Mouse (Mus musculus) heart, embryonic 10.5 days (tissue): ENCODE measurements around the gene Gcsh. TPM values are rescaled to one million over a fixed set of nuclear protein-coding genes. Genes with fewer than 3 reads are reported as not detected.

ENCODE experiments used
- DNase-seq: peaks from one replicate; pipeline ENCODE4 v3.0.0-alpha.2; 2017; ENCODE audit warnings: low spot score
- H3K27ac ChIP-seq: fragments of 300-500 bp; sonication (generic); 2 replicates; pipeline ENCODE4 v1.5.1; 2016; ENCODE audit warnings: mild to moderate bottlenecking
- H3K27me3 ChIP-seq: fragments of 300-500 bp; sonication (generic); 2 replicates; pipeline ENCODE4 v1.6.1; 2016; ENCODE audit warnings: mild to moderate bottlenecking; ENCODE audit not compliant: poor library complexity, insufficient read depth, severe bottlenecking
- H3K36me3 ChIP-seq: fragments of 300-500 bp; sonication (generic); 2 replicates; pipeline ENCODE4 v1.6.1; 2016; ENCODE audit warnings: mild to moderate bottlenecking, moderate library complexity
- H3K4me1 ChIP-seq: fragments of 300-500 bp; sonication (generic); 2 replicates; pipeline ENCODE4 v1.6.1; 2016; ENCODE audit warnings: mild to moderate bottlenecking
- H3K4me3 ChIP-seq: fragments of 300-500 bp; sonication (generic); 2 replicates; pipeline ENCODE4 v1.5.1; 2016; ENCODE audit warnings: mild to moderate bottlenecking, moderate library complexity
- H3K9me3 ChIP-seq: fragments of 300-500 bp; sonication (generic); 2 replicates; pipeline ENCODE4 v1.6.1; 2016; ENCODE audit warnings: mild to moderate bottlenecking, moderate library complexity
- WGBS: fragments of 180-500 bp; shearing (Covaris S2); methylation state at CpG from one replicate; pipeline ENCODE4 v1.1.7; 2016; 5-methylcytosine and 5-hydroxymethylcytosine counted together
- polyA plus RNA-seq: library from polyadenylated mRNA; unstranded; fragments of >200 nt; fragmentation: Nextera tagmentation; extraction: Ambion mirVana; gene quantifications from 2 replicates; pipeline ENCODE4 v1.2.1, GENCODE M21; 2016

Gcsh gene
- polyA plus RNA-seq, 1 experiment from 2014 or later, result 140 TPM

GRCm38 (mm10) chr8:116935506-116935905, 57.8 kb downstream of the Gcsh start:
- 87% methylated on average over 6 of the region's 6 CpGs for WGBS
- Histone ChIP-seq H3K27me3 (no peaks in the 10 kb centered on the region), H3K27ac (no peak overlapping the region), H3K36me3 (peaks cover 91% of the 10 kb centered on the region), H3K9me3 (no peaks in the 10 kb centered on the region), H3K4me3 (no peak overlapping the region), H3K4me1 (no peaks in the 10 kb centered on the region)
- no peak for DNase-seq

- no peak overlapping the region for H3K4me3 ChIP-seq
- H3K9me3 ChIP-seq, result no peaks in the 10 kb centered on the region
- no peaks in the 10 kb centered on the region for H3K27me3 ChIP-seq
- H3K4me1 ChIP-seq, result no peaks in the 10 kb centered on the region
- H3K27ac ChIP-seq, result no peak overlapping the region
- H3K36me3 ChIP-seq, result peaks cover 92% of the 10 kb centered on the region
- 91% methylated on average over 4 of the region's 4 CpGs for WGBS
- no peak for DNase-seq
Measured at GRCm38 (mm10) chr8:116934976-116935375, 58.4 kb downstream of the Gcsh start.

Other genes starting within 250 kb of the Gcsh start
- 82.0 and 104 TPM in 2 replicates for gene Cmc2, start 72.1 kb downstream of the Gcsh start, polyA plus RNA-seq
- 36.9 and 45.5 TPM in 2 replicates for gene Cenpn, start 71.8 kb downstream of the Gcsh start, polyA plus RNA-seq
- gene Atmin, start 50.1 kb downstream of the Gcsh start, polyA plus RNA-seq, result 8.6 and 11.2 TPM in 2 replicates
- 0.74 and 1.3 TPM in 2 replicates for gene 1700030J22Rik, start 14.6 kb downstream of the Gcsh start, polyA plus RNA-seq
- 0.03 TPM in 1 of 2 replicates, not detected in the other for gene Pkd1l2, start 88.9 kb upstream of the Gcsh start, polyA plus RNA-seq
- 0.14 and 2.8 TPM in 2 replicates for gene Bco1, start 102.3 kb upstream of the Gcsh start, polyA plus RNA-seq
- gene Gan, start 164.6 kb upstream of the Gcsh start, polyA plus RNA-seq, result 1.9 TPM in 2 replicates